Mouse (Mus musculus) large intestine, adult 2 months (tissue): ENCODE data around the gene Akt3. TPM values are rescaled to one million over a fixed set of nuclear protein-coding genes. Genes with fewer than 3 reads are reported as not detected.

Experiments
- DNase-seq: peaks from one replicate; pipeline ENCODE4 v3.0.0-alpha.2; 2012; ENCODE audit warnings: low read depth, low spot score
- WGBS: fragments of 180-500 bp; shearing (Covaris S2); methylation state at CpG from one replicate; pipeline ENCODE4 v1.1.7; 2018; 5-methylcytosine and 5-hydroxymethylcytosine counted together
- polyA plus RNA-seq: library from polyadenylated mRNA; depleted of rRNA; stranded (reverse); fragments of >200 nt; gene quantifications from 2 replicates; pipeline ENCODE4 v1.2.3, GENCODE M21; 2012

The Akt3 gene
- polyA plus RNA-seq, 1 experiment: 2.1 TPM

DNA sequence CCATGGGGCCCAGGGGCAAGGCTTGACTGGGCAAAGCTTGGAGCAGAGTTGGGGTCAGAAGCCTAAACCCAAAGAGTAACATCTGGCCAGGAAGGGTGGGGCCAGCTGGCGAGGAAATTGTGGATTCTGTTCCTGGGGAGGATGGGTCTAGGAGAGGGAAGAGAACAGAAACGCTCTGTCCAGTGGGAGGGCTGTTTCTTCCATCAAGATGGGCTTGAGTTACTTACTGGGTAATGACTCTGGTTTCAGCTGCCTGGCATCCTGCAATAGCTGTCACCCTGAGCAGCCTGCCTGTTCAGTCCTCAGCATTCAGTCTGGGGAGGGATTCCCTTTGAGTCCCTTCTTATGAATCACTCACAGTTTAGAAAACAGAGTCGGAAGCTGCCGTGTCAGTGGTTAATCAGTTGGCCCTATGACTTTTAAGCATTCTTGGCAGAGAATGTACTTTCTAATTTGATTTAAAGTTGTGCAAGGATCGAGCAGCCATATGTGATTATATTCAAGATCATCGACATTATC lies 243.0 kb downstream of the Akt3 start:
- no peak for DNase-seq
- WGBS: 75% methylated on average over 6 of the region's 6 CpGs

DNA sequence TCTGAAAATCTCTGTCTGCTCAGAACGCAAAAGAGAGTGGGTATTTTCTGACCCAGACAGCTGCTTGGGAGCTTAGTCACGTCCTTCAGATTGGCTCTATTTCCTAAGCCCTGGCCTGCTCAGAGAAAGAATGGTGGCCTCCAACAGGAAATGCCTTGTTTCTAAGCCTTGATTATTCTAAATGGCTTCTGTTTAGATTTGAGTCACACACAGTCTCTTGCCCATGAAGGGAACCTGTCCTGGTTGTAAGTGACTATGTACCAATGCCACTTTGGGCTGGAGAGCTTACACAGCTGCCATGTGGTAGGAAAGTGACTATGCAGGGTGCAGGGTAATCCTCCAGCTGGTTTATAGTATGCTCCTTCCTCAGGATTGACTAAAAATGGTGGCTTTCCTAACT lies 243.7 kb downstream of the Akt3 start:
- no peak for DNase-seq
- 65% methylated on average over 2 of the region's 2 CpGs for WGBS

DNA sequence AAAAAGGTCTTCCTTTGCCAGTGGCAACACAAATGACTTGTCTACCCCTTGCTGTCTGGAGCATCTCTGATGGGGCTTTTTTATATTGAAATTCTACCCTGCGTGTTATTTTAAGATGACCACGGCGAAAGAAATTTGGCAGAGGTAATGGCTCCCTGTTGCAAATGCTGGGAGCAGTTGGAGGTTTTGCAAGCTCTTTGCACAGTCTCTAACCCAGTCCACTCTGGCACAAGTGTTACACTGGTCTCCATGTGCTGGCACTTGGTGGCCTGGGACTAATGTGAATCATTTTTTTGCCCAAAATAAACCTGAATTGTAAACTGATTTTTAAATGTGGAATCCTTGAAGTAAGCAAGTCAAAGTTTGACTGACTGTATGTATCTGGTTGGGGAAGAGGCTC lies 244.2 kb downstream of the Akt3 start:
- 71% methylated on average over 3 of the region's 3 CpGs for whole genome bisulfite sequencing
- no peak for DNase-seq

DNA sequence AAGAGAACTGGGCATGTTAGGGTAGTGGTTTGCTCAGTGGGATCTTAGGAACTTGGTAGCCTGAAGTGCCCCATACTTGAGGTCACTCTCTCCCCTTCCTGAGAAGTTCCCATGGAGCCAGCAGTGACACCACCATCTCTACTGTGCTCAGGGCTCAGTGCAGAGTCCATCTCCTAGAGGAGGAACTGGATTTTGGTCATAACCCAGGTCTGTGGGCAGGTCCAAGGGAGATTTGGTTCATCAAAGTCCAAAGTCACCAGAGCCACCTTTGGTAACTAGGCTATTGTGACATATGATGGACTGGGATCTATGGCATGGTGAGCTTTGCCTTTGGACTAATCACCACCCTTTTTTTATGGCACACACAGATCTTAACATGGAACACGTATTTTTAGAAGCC lies 244.7 kb downstream of the Akt3 start:
- no peak for DNase-seq

DNA sequence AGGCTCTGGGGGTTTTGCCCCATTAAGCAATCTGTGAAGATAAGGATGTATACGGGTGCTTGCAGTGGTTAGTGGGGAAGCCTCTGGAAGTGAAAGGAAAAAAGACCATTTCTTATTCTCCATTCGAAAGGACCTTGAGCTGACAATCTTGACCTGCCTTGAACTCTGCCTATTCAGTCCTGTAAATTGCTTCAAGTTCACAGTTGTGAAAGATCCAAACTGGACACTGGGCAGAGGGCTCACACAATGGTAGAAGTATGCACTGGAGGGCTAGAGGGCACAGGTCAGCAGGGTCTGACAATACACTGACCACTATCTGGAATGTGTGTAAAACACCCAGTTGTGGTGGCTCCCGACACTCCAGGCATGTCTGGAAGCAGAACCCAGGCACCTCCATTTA lies 245.2 kb downstream of the Akt3 start:
- DNase-seq: no peak
- WGBS: 79% methylated on average over 3 of the region's 3 CpGs

More for the DNA sequence above, 244.7 kb downstream of the Akt3 start:
- WGBS: 44% methylated on average over 1 of the region's 1 CpGs

DNA sequence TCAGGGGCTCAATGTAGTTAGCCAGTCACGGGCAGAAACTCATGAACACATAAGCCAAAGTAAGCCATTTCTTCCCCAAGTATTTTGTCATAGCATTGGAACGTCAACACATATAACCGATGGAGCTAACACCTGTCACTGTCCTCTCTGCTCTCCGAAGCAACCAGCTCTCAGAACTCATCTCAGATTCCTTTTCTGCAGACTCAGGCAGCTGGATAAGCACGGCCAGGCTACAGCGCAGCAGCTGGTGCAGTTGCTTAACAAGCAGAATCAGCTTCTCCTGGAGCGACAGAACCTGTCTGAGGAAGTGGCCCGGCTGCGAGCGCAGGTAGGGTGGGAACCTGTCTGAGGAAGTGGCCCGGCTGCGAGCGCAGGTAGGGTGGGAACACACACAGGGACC lies 246.3 kb downstream of the Akt3 start:
- no peak for DNase-seq
- 84% methylated on average over 13 of the region's 13 CpGs for WGBS

DNA sequence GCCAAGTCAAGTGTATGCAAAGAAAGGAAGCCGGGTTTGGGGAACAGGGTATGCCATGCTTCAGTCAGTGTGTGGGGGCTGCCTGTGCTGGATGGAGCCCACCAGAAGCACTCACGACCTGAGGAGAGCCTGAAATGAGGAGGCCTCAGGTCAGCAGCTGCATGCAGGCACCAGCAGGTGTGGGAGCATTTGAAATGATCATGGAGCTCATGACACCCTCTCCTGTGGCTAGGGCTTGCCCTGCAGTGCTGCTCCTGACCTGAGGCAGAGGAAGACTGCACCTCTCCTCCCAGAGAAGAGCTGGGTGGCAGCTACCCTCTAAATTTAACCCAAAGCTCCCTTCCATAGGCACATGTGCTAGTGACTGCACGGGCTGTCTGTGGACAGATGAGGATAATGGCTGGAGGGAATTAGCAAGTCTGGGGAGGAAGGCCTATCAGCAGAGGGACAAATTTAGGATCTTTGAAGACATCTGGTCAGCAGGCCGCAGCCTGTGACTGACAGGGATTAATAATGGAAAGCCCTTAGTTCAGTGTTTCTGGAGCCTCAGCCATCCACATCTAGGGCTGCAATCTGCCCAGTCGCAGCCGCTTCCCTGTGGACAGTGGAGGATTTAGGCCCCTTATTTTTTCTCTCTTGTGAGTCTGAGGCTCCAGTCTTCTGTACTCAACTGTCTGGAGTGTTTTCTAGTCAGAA lies 247.2 kb downstream of the Akt3 start:
- 93% methylated on average over 6 of the region's 6 CpGs for WGBS
- DNase-seq: no peak

DNA sequence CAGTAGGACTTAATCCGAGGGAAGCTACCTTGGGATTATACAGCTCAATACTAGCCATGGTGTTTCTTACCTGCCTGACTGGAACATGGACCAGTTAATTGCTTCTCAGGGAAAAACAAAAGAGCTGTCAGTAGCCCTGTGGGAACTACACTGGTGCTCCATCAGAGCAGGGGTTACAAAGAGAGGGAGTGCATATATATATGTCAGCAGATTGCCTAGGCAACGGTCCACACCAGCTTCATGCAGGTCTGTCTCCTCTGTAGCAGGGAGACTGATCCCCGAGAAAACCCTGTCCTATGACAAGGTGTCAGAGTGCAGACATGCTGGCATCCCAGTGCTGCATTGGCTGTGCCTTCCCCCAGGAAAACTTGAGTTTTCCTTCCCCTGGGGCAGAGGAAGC lies 248.0 kb downstream of the Akt3 start:
- DNase-seq: no peak
- 72% methylated on average over 3 of the region's 3 CpGs for WGBS

DNA sequence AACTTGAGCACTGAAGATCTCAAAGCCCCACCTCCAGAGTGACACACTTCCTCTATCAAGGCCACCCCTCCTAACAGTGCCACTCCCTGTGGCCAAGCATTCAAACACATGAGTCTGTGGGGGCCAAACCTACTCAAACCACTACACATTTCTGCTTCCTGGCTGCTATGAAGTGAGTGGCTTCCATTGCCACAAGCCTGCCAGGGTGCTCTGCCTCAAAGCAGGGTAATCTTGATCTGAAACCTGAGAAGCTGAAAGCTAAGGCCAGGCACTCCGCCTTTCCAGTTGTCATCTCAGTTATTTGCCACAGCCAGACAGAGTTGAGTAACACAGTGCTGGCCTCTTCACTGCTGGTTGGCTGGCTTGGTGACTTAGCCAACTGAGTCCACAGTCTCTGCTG lies 249.2 kb downstream of the Akt3 start:
- 79% methylated on average over 1 of the region's 1 CpGs for WGBS
- no peak for DNase-seq

DNA sequence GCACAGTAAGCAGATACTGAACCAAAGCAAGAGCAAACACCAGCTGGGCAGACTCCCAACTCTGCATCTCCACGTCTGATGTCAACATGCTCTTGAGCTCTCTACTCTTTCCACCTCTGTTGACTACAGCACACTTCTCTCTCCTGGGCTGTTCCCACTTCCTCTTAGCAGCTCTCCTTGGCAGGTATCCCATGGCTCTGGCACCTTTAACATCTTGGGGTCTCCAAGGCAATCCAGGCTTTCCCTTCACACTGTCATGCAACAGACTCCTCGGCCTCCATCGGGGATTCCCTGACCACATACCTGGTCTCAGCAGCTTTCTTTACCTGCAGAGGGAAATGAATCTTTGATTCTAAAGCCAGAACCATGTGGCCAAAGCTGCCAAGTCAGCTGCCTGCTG lies 250.6 kb downstream of the Akt3 start:
- 80% methylated on average over 3 of the region's 3 CpGs for WGBS

DNA sequence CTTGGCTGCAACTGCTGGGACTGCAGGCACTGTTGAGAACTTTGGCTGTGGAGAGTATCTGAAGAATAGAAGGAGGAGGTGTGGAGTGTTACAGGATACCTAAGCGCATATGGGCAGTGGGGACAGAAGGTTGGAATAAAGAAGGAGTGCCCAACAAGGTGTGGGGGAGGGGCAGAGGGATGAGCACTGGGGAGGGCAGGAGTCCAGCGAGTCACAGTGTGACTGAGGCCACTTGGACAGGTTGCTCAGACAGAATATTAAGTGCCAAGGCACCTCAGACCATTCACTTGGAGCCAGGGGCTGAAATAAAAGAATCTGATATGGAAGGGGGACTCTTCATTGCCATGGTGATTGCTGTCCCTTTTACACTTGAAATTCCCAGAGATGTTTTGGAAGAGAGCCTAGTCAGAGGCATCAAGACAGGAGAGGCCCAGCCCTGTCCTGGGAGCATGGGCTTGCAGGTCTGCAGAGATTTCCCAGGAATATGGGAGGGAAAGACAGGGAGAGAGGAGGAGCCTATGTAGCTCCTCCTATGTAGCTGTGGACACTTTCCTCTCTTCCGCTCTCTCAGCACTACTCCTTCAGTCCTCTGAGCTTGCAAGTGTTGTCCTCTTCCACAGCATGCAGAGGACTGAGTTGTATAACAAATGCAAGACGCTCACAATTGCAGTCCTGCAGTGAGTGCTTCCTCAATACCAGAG lies 253.8 kb downstream of the Akt3 start:
- no peak for DNase-seq
- 83% methylated on average over 4 of the region's 4 CpGs for WGBS

More for the DNA sequence above, 250.6 kb downstream of the Akt3 start:
- no peak for DNase-seq

DNA sequence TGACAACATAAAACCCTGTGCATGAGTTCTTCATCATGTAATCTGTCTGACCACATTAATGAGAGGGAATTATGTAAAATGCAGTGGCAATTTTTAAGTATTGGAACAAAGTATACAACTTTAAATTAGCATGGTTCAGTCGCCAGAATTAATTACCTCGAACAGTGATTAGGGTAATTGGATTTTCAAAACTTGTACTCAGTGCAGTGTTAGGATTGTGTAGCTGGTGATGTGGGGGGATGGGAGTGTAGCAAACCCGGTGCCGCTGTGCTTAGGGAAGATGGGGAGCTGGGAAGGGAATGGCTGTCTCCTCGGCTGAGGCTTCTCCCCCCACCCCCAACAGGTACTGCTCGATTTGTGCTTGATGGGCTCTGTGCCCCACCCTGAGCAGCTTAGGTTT lies 255.1 kb downstream of the Akt3 start:
- 80% methylated on average over 6 of the region's 6 CpGs for WGBS
- DNase-seq: no peak

DNA sequence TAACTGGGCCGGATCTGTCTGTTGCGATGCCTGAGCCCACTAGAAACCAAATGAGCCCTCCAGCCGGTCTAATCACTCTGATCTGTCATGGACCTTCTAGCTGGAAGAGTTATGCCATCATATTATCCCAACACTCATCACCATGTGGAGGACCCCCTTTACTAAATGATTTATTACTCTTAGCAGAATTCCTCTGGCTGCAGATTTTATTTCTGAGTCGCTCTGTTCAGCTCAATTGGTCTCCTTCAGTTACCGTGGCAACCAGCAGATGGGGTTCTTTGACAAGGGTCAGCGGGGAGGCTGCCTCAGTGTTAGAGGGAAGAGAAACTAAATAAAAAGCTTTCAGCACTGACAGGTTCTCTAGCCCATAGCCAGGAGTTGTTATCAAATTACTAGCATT lies 259.0 kb downstream of the Akt3 start:
- 87% methylated on average over 6 of the region's 6 CpGs for WGBS

DNA sequence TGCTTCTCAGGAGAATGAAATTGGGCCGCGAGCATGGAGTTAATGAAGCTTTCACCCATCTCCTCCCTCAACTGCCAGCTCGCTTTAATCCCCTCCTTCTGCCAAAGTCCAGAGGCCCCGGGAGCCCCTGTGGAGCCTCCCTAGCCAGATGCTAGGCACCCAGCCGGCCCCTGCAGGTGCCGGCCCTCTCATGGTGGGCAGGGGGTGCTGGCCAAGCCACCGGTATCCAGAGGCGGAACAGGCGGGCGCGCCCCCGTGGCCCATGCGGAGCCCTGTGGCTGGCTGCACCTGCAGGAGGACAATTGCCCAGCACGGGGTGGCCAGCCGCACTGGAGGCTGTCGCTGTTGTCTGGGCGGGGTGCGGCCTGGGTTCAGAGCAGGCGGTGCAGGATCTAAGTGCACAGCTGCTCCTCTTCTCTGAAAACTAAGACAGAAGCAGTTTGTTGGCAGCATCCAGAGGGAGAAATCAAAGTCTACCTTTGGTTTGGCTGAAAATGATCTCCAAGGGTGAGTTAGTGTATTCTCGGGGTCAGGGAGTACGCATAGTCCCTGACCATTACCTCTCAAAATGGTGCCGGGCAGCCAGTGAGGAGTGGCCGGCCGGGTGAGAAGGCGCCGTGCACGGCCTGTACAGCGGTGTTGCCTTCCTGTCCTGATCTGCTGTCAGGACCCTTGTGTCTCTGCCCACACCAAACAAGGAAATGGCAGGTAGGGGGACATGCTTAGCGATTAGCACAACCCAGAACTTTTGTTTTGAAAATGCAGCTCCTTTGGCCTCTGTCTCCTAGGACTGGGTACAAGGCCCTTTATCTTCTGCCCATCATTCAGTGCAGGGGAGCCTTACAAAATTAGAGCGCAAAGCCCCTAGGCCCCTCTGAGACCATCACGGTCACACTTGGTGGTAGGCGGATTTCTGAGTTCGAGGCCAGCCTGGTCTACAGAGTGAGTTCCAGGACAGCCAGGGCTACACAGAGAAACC lies 260.0 kb downstream of the Akt3 start:
- DNase-seq: no peak
- WGBS: 55% methylated on average over 33 of the region's 33 CpGs

More for the DNA sequence above, 259.0 kb downstream of the Akt3 start:
- DNase-seq: no peak

DNA sequence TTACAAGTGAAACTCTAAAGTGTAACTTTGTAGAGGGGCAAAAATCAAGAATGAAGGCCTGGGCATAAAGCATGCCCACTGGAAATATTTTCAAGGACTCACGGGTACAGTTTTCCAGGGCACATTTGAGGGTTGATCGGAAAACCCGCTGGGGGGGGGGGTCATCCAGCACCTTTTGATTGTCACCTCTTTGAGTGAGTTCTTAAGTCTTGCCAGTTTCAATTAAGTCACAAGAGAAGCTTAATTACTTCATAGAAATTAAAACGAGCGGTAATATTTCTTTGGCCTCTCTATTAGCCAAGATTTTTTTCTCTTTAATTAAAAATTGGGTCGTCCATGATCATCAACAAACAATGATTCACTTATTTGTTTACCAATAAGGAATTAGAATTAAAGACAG lies 260.7 kb downstream of the Akt3 start:
- no peak for DNase-seq
- 75% methylated on average over 6 of the region's 6 CpGs for WGBS

DNA sequence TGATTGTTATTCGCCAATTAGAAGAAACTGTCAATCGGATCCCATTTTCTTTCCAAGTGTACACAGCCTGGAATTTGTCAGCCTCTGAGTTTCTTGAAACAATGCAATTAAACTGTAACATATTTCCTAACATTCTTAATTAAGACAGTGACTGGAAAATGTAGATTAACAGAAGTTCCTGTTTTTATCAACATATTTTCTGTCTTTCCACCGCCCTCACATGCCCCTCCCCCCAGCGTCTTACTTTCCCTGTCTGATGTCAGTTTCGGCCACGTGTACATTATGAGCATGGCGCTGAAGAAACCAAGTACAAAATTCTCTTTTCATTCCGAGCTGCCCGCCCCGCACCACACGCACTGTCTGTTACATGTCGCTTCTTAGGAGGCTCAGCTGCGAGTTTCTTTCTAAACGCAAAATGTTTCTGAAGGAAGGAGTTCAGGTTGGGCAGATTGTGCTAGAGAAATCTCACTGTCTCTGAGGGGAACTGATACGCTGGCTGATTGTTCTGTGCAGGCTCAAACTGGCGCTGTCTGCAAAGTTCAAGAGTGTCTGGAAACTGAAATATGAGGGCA lies 261.3 kb downstream of the Akt3 start:
- no peak for DNase-seq
- 58% methylated on average over 16 of the region's 16 CpGs for WGBS

DNA sequence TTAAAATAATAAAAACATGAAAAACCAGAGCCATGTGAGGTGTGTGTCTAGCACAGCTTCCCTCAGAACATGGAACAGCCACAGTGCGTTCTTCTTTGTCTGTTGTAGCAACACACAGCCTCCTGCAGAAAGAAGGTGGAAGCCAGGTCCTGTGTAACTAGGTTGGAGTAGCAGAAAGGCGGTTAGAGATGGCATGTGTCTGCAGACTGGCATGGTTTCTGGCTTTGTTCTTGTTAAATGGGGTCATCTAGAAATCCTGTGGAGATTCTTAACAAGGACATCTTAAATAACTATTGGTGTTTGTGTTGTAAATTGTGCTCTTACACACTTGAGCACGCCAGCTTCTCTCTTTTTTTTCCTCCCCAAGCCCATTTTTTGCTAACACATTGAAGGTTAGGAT lies 261.8 kb downstream of the Akt3 start:
- DNase-seq: no peak
- 90% methylated on average over 3 of the region's 3 CpGs for WGBS

DNA sequence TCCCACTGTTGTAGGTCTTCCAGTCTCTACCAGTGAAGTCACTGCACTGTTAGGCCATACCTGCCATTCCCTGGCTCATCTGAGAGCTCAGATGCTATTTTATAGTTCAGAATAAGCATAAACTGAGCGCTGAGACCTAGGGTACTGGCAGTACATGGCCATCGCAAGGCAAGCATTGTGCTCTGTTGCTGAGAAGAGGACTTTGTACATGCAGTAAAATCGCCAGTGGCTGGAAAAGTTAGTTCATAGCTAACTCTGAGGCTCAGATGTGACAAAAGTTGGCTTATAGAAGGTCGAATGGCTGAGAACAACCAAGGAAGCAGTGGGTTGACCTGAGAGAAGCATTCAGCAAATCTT lies 262.6 kb downstream of the Akt3 start:
- no peak for DNase-seq
- WGBS: 45% methylated on average over 4 of the region's 4 CpGs

DNA sequence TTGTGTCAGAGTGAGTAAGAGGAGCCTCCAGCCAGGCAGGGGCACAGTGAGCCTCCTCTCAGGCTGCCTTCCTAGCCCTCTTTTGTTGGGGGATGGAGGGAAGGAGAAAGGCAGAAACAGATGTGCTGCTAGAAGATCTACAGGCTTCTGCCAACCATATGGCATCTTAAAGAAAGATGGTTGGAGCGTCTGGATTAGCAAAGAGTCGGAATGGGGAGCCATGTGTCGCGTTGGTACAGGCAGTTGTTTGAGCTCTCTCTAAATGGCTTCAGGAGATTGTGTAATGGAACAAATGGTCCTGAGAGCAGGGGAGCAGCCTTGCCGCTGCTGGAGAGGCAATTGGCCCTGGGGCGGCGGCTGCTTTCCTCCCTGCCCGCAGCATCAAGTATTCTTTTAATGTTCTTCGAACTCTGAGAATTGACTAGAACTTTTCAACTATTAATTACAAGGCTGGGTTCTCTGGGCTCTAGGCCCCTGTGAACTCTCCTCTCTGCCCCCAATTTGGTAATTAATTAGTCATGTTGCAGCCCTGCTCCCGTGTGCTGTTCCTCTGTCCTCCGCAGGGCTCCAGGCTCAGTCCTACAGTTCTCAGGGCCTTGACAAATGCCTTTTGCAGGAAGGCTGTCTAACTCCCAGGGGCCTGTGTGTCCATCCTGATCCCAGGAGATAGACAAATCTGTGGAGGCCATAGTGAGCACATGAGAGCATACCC lies 263.1 kb downstream of the Akt3 start:
- no peak for DNase-seq
- WGBS: 81% methylated on average over 11 of the region's 11 CpGs
